Mouse (Mus musculus) kidney, postnatal 0 days (tissue): ENCODE data around the gene Rora. TPM values are rescaled to one million over a fixed set of nuclear protein-coding genes. Genes with fewer than 3 reads are reported as not detected.

Experiments
- ATAC-seq: fragments of 200-750 bp; cut with Nextera tagmentation; replicated peaks from 2 replicates; pipeline ENCODE4 v1.8.0; 2017; ENCODE audit warnings: low read depth, moderate number of reproducible peaks, moderate TSS enrichment, moderate library complexity; ENCODE audit not compliant: low FRiP score
- DNase-seq: peaks from one replicate; pipeline ENCODE4 v3.0.0-alpha.2; 2016; ENCODE audit warnings: low spot score
- H3K27ac ChIP-seq: fragments of 300-500 bp; sonication (generic); 2 replicates; pipeline ENCODE4 v1.5.1; 2014; ENCODE audit warnings: mild to moderate bottlenecking
- H3K27me3 ChIP-seq: fragments of 300-500 bp; sonication (generic); 2 replicates; pipeline ENCODE4 v1.6.1; 2014; ENCODE audit warnings: low read length, mixed read lengths; ENCODE audit not compliant: insufficient read depth
- H3K36me3 ChIP-seq: fragments of 300-500 bp; sonication (generic); 2 replicates; pipeline ENCODE4 v1.6.1; 2014; ENCODE audit warnings: low read length, mixed read lengths; ENCODE audit not compliant: insufficient read depth
- H3K4me1 ChIP-seq: fragments of 300-500 bp; sonication (generic); replicated peaks from 2 replicates; pipeline ENCODE4 v1.6.1; 2014; ENCODE audit warnings: antibody characterized with exemption, low read length, mixed read lengths; ENCODE audit not compliant: insufficient read depth
- H3K4me2 ChIP-seq: fragments of 300-500 bp; sonication (generic); 2 replicates; pipeline ENCODE4 v1.6.1; 2014; ENCODE audit warnings: mild to moderate bottlenecking, low read length, moderate library complexity, mixed read lengths
- H3K4me3 ChIP-seq: fragments of 300-500 bp; sonication (generic); replicated peaks from 2 replicates; pipeline ENCODE4 v1.5.1; 2014; ENCODE audit warnings: low read depth, low read length
- H3K9ac ChIP-seq: fragments of 300-500 bp; sonication (generic); 2 replicates; pipeline ENCODE4 v1.6.1; 2014; ENCODE audit warnings: low read depth, low read length
- H3K9me3 ChIP-seq: fragments of 300-500 bp; sonication (generic); replicated peaks from 2 replicates; pipeline ENCODE4 v1.6.1; 2016; ENCODE audit warnings: low read length, inconsistent platforms, mixed read lengths
- CTCF ChIP-seq: IDR thresholded peaks from 2 replicates; pipeline ENCODE4 v1.5.1; 2016; ENCODE audit warnings: antibody characterized with exemption, low read depth, mild to moderate bottlenecking, moderate library complexity
- WGBS: fragments of 180-500 bp; shearing (Covaris S2); extraction: QIAGEN DNeasy Blood & Tissue Kit; methylation state at CpG from one replicate; pipeline ENCODE4 v1.1.7; 2014; 5-methylcytosine and 5-hydroxymethylcytosine counted together
- polyA plus RNA-seq: library from polyadenylated mRNA; unstranded; fragments of >200 nt; fragmentation: Nextera tagmentation; extraction: Ambion mirVana; gene quantifications from 2 replicates; pipeline ENCODE4 v1.2.1, GENCODE M21; 2015

Rora gene
- polyA plus RNA-seq, 1 experiment from 2014 or later: 9.8 TPM

DNA sequence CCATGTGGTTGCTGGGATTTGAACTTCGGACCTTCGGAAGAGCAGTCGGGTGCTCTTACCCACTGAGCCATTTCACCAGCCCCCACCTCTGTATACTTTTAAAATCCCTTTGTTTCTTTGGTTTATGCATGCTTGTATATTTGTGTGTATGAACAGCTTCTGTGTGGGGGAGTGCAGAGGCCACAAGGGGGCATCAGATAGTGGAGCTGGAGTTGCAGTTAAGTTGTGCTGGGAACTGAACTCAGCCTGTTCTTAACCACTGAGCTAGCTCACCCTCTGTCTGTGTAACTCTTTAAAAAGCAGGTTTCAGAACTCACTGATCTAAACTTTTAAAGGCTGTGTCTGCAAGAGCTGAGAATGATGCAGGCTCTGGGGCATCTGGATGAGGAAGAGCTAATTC, 120.2 kb downstream of the Rora start:
- H3K27ac ChIP-seq: no peak overlapping the region
- no peak overlapping the region for H3K4me2 ChIP-seq
- no peak for ATAC-seq
- H3K27me3 ChIP-seq: no peaks in the 10 kb centered on the region
- DNase-seq: no peak
- WGBS: 95% methylated on average over 3 of the region's 3 CpGs
- peak; percentile 32; the same call in 1 of the 2 replicates for TF ChIP-seq CTCF
- no peak overlapping the region for H3K4me3 ChIP-seq
- no peaks in the 10 kb centered on the region; the same call in 1 of the 2 replicates for H3K4me1 ChIP-seq
- H3K9ac ChIP-seq: no peak overlapping the region
- no peaks in the 10 kb centered on the region; the same call in 1 of the 2 replicates for H3K9me3 ChIP-seq
- H3K36me3 ChIP-seq: no peaks in the 10 kb centered on the region

DNA sequence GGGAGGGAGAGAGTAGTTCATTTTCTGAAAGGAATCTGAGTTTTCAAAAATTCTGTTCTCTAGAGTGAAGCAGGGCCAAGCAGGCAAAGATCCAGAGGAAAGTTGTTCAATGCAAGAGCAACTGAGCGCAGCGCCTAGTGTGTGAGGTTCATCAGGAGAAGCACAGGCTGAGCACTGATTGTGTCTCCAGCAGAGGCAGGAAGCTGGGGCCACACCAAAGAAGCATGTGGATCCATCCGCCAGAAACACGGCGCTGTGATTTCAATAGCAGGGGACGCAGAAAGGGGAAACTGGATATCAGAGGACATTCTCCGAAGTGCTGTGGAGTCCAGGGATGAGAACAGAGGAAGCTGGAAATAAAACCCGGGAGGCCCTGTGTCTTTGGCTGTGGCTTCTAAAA, 128.4 kb downstream of the Rora start:
- ATAC-seq: no peak
- 50% methylated on average over 8 of the region's 8 CpGs for WGBS

DNA sequence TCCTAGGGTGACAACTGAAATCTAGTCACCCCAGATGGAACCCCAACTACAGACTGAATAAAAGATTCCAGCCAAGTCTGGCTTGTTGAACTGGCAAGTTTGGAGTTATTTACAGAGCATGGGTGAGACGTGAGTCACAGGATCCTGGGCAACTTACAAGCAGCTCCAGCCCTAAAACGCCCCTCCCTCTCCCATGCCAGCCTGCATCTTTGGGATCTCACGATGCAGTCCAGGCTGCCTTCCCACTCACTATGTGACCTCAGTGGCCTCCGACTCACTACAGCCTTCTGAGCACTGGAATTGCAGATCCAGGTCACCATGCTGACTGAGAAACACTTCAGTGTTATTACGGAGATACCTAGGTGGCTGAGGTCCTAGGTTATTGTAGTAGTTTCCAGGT, 129.0 kb downstream of the Rora start:
- no peak overlapping the region for H3K4me3 ChIP-seq
- H3K4me2 ChIP-seq: no peak overlapping the region
- H3K4me1 ChIP-seq: peaks cover 7% of the 10 kb centered on the region
- no peaks in the 10 kb centered on the region for H3K36me3 ChIP-seq
- DNase-seq (no peak), ATAC-seq (no peak)
- TF ChIP-seq CTCF: no peak
- H3K9me3 ChIP-seq: no peaks in the 10 kb centered on the region
- no peak overlapping the region for H3K9ac ChIP-seq
- no peaks in the 10 kb centered on the region for H3K27me3 ChIP-seq
- H3K27ac ChIP-seq: no peak overlapping the region
- WGBS: 65% methylated on average over 5 of the region's 5 CpGs

More for the DNA sequence above, 128.4 kb downstream of the Rora start:
- no peak for DNase-seq
- TF ChIP-seq CTCF: no peak
- Histone ChIP-seq H3K4me3 (no peak overlapping the region), H3K9me3 (no peaks in the 10 kb centered on the region), H3K27me3 (no peaks in the 10 kb centered on the region), H3K36me3 (no peaks in the 10 kb centered on the region), H3K4me2 (no peak overlapping the region), H3K27ac (no peak overlapping the region), H3K9ac (no peak overlapping the region), H3K4me1 (peaks cover 7% of the 10 kb centered on the region)

DNA sequence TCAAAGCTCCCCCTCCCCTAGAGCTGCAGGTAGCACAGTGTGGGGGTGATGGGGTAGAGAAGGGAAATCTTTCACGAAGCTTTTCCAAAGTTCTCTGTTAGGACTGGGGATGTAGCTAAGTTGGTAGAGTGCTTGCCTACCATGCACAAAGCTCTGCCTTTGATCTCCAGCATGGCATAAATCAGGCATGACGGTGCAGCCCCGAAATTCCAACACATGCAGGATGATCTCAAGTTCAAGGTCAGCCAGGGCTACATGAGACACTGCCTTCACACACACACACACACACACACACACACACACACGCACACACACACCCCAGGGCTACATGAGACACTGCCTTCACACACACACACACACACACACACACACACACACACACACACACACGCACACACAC, 129.7 kb downstream of the Rora start:
- 48% methylated on average over 5 of the region's 5 CpGs for WGBS
- peaks cover 7% of the 10 kb centered on the region for H3K4me1 ChIP-seq

DNA sequence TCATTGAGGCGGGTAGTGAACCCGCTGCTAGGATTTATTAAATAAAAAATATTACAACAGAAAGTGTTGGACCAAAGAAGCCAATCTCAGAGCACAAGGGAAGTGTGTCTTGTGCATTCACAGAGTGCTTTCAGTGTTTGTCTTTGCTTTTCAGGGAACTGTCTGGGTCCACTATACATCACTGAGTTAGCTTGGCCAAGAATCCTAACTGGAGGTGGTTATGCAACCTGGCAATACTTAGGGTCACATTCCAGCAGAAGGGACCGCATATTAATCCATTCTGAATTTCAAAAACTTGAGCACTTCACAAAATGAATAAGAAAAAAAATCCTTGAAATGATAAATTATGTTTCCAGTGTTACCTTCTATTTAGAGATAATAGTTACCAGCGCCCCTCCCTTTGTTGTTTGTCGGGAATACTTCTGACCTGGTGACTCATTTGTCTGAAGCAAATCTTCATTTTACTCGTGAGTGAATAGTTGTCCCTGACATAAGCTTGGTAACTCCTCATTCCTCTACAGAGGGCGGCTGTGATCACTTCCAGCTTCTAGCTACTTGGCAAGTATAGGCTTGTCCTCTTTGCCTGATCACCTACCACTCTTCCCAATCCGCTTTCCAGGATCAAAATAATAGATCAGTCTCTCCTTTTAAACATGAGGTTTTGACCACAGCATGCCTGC, 133.2 kb downstream of the Rora start:
- H3K36me3 ChIP-seq: no peaks in the 10 kb centered on the region
- no peak overlapping the region for H3K27ac ChIP-seq
- no peak overlapping the region for H3K4me3 ChIP-seq
- H3K27me3 ChIP-seq: no peaks in the 10 kb centered on the region
- ATAC-seq (no peak), DNase-seq (no peak)
- H3K4me1 ChIP-seq: peaks cover 7% of the 10 kb centered on the region
- H3K4me2 ChIP-seq: no peak overlapping the region
- no peak overlapping the region for H3K9ac ChIP-seq
- WGBS: 83% methylated on average over 8 of the region's 8 CpGs
- TF ChIP-seq CTCF: no peak
- H3K9me3 ChIP-seq: no peaks in the 10 kb centered on the region

More for the DNA sequence above, 129.7 kb downstream of the Rora start:
- H3K4me2 ChIP-seq: no peak overlapping the region
- H3K4me3 ChIP-seq: no peak overlapping the region
- no peaks in the 10 kb centered on the region for H3K9me3 ChIP-seq
- TF ChIP-seq CTCF: no peak
- H3K9ac ChIP-seq: no peak overlapping the region
- no peak for DNase-seq
- H3K27me3 ChIP-seq: no peaks in the 10 kb centered on the region
- H3K27ac ChIP-seq: no peak overlapping the region
- ATAC-seq: no peak
- H3K36me3 ChIP-seq: no peaks in the 10 kb centered on the region

DNA sequence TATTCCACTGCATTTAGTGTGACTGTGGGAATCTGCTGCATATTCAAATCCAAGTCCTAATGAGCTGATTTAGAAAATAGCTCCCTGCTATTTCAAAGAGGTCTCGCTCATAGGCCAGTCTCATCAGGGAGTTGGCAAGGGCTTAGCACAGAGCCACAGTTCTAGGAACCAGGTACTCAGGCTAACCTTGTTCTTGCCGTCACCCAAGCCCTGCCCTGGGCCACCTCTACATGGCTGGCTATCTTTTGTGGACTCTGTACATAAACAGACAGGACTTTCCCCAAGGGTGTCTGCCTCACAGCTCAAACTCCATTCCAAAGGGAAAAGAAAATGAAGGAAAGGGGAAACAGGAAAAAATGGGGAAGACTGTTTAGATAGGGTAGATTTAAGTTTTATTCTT, 134.1 kb downstream of the Rora start:
- WGBS: 89% methylated on average over 2 of the region's 2 CpGs

More for the DNA sequence above, 134.1 kb downstream of the Rora start:
- no peak overlapping the region for H3K4me3 ChIP-seq
- H3K9me3 ChIP-seq: no peaks in the 10 kb centered on the region
- H3K27ac ChIP-seq: no peak overlapping the region
- H3K9ac ChIP-seq: no peak overlapping the region
- H3K36me3 ChIP-seq: no peaks in the 10 kb centered on the region
- DNase-seq (no peak), ATAC-seq (no peak)
- H3K4me1 ChIP-seq: peaks cover 2% of the 10 kb centered on the region; the same call in 1 of the 2 replicates
- TF ChIP-seq CTCF: no peak
- H3K4me2 ChIP-seq: no peak overlapping the region
- H3K27me3 ChIP-seq: no peaks in the 10 kb centered on the region
